Mouse (Mus musculus) forebrain, embryonic 10.5 days (tissue): ENCODE results near the gene Tedc2. TPM values are rescaled to one million over a fixed set of nuclear protein-coding genes. Genes with fewer than 3 reads are reported as not detected.
A peak's percentile ranks its signal among the peaks of the same experiment; 100 is the strongest.

Experiments used
- DNase-seq: peaks from one replicate; pipeline ENCODE4 v3.0.0-alpha.2; 2017; ENCODE audit warnings: low spot score; ENCODE audit errors: extremely low spot score
- H3K27ac ChIP-seq: fragments of 300-500 bp; sonication (generic); 2 replicates; pipeline ENCODE4 v1.5.1; 2016; ENCODE audit warnings: mild to moderate bottlenecking
- H3K27me3 ChIP-seq: fragments of 300-500 bp; sonication (generic); 2 replicates; pipeline ENCODE4 v1.6.1; 2016; ENCODE audit warnings: mild to moderate bottlenecking; ENCODE audit not compliant: poor library complexity, severe bottlenecking
- H3K36me3 ChIP-seq: fragments of 300-500 bp; sonication (generic); replicated peaks from 2 replicates; pipeline ENCODE4 v1.6.1; 2016; ENCODE audit warnings: mild to moderate bottlenecking, moderate library complexity
- H3K4me1 ChIP-seq: fragments of 300-500 bp; sonication (generic); 2 replicates; pipeline ENCODE4 v1.6.1; 2016
- H3K4me3 ChIP-seq: fragments of 300-500 bp; sonication (generic); 2 replicates; pipeline ENCODE4 v1.5.1; 2016; ENCODE audit warnings: mild to moderate bottlenecking, moderate library complexity
- H3K9me3 ChIP-seq: fragments of 300-500 bp; sonication (generic); 2 replicates; pipeline ENCODE4 v1.6.1; 2016; ENCODE audit warnings: mild to moderate bottlenecking, moderate library complexity
- WGBS: fragments of 180-500 bp; shearing (Covaris S2); methylation state at CpG from one replicate; pipeline ENCODE4 v1.1.7; 2016; 5-methylcytosine and 5-hydroxymethylcytosine counted together
- polyA plus RNA-seq: library from polyadenylated mRNA; unstranded; fragments of >200 nt; fragmentation: Nextera tagmentation; extraction: Ambion mirVana; gene quantifications from 2 replicates; pipeline ENCODE4 v1.2.1, GENCODE M21; 2016

Gene Tedc2
- polyA plus RNA-seq, 1 experiment from 2014 or later, result 22.1 TPM

GRCm38 (mm10) chr17:24236921-24237320, 16.3 kb upstream of the Tedc2 start:
- Histone ChIP-seq H3K27ac (no peak overlapping the region), H3K27me3 (no peaks in the 10 kb centered on the region), H3K36me3 (peaks cover 100% of the 10 kb centered on the region), H3K4me1 (no peaks in the 10 kb centered on the region), H3K4me3 (no peak overlapping the region), H3K9me3 (no peaks in the 10 kb centered on the region)
- no peak for DNase-seq
- 97% methylated on average over 7 of the region's 7 CpGs for WGBS

GRCm38 (mm10) chr17:24236479-24236878, 15.8 kb upstream of the Tedc2 start:
- WGBS, result 91% methylated on average over 1 of the region's 1 CpGs
- no peak for DNase-seq

GRCm38 (mm10) chr17:24227941-24228340, 7.3 kb upstream of the Tedc2 start:
- no peak for DNase-seq
- Histone ChIP-seq H3K4me1 (no peaks in the 10 kb centered on the region), H3K27ac (no peak overlapping the region), H3K27me3 (no peaks in the 10 kb centered on the region), H3K4me3 (no peak overlapping the region), H3K9me3 (no peaks in the 10 kb centered on the region), H3K36me3 (peaks cover 99% of the 10 kb centered on the region)
- WGBS, result 95% methylated on average over 7 of the region's 7 CpGs

More at GRCm38 (mm10) chr17:24236479-24236878, 15.8 kb upstream of the Tedc2 start:
- Histone ChIP-seq H3K36me3 (peaks cover 100% of the 10 kb centered on the region), H3K27me3 (no peaks in the 10 kb centered on the region), H3K9me3 (no peaks in the 10 kb centered on the region), H3K4me1 (no peaks in the 10 kb centered on the region), H3K4me3 (no peak overlapping the region), H3K27ac (no peak overlapping the region)

GRCm38 (mm10) chr17:24226721-24227120, 6.1 kb upstream of the Tedc2 start:
- DNase-seq, result no peak
- 93% methylated on average over 8 of the region's 8 CpGs for WGBS
- Histone ChIP-seq H3K4me1 (no peaks in the 10 kb centered on the region), H3K4me3 (no peak overlapping the region), H3K27me3 (no peaks in the 10 kb centered on the region), H3K9me3 (no peaks in the 10 kb centered on the region), H3K27ac (no peak overlapping the region), H3K36me3 (peaks cover 98% of the 10 kb centered on the region)

GRCm38 (mm10) chr17:24225851-24226250, 5.2 kb upstream of the Tedc2 start:
- H3K27me3 ChIP-seq, result no peaks in the 10 kb centered on the region
- WGBS, result 90% methylated on average over 5 of the region's 5 CpGs
- no peak overlapping the region for H3K4me3 ChIP-seq
- no peak overlapping the region for H3K27ac ChIP-seq
- H3K9me3 ChIP-seq, result no peaks in the 10 kb centered on the region
- peaks cover 89% of the 10 kb centered on the region for H3K36me3 ChIP-seq
- DNase-seq, result no peak
- H3K4me1 ChIP-seq, result peaks cover 5% of the 10 kb centered on the region

- Histone ChIP-seq H3K27ac (no peak overlapping the region), H3K4me1 (peaks cover 11% of the 10 kb centered on the region), H3K36me3 (peaks cover 78% of the 10 kb centered on the region), H3K27me3 (no peaks in the 10 kb centered on the region), H3K4me3 (no peak overlapping the region), H3K9me3 (no peaks in the 10 kb centered on the region)
- DNase-seq, result no peak
- WGBS, result 89% methylated on average over 10 of the region's 10 CpGs
These were observed 4.1 kb upstream of the Tedc2 start for GRCm38 (mm10) chr17:24224741-24225140.

- peaks cover 77% of the 10 kb centered on the region for H3K36me3 ChIP-seq
- H3K9me3 ChIP-seq, result no peaks in the 10 kb centered on the region
- H3K4me3 ChIP-seq, result no peak overlapping the region
- 93% methylated on average over 5 of the region's 5 CpGs for WGBS
- no peaks in the 10 kb centered on the region for H3K27me3 ChIP-seq
- DNase-seq, result no peak
- H3K4me1 ChIP-seq, result peaks cover 21% of the 10 kb centered on the region
- H3K27ac ChIP-seq, result no peak overlapping the region
These were observed 2.9 kb upstream of the Tedc2 start for GRCm38 (mm10) chr17:24223513-24223912.

GRCm38 (mm10) chr17:24222653-24223052, 2.0 kb upstream of the Tedc2 start:
- 82% methylated on average over 6 of the region's 6 CpGs for whole genome bisulfite sequencing
- Histone ChIP-seq H3K36me3 (peaks cover 77% of the 10 kb centered on the region), H3K9me3 (no peaks in the 10 kb centered on the region)

GRCm38 (mm10) chr17:24216836-24217235, 3.8 kb downstream of the Tedc2 start:
- Histone ChIP-seq H3K36me3 (peaks cover 57% of the 10 kb centered on the region), H3K27ac (no peak overlapping the region)
- peak; percentile 22 for DNase-seq

More at GRCm38 (mm10) chr17:24222653-24223052, 2.0 kb upstream of the Tedc2 start:
- no peaks in the 10 kb centered on the region for H3K27me3 ChIP-seq
- H3K4me3 ChIP-seq, result no peak overlapping the region
- H3K4me1 ChIP-seq, result peaks cover 21% of the 10 kb centered on the region
- DNase-seq, result no peak
- no peak overlapping the region for H3K27ac ChIP-seq

GRCm38 (mm10) chr17:24213186-24213585, 7.5 kb downstream of the Tedc2 start:
- Histone ChIP-seq H3K36me3 (peaks cover 43% of the 10 kb centered on the region), H3K4me1 (peaks cover 48% of the 10 kb centered on the region), H3K27me3 (peaks cover 34% of the 10 kb centered on the region), H3K4me3 (no peak overlapping the region), H3K9me3 (no peaks in the 10 kb centered on the region), H3K27ac (no peak overlapping the region)
- no peak for DNase-seq
- WGBS, result 80% methylated on average over 6 of the region's 6 CpGs

More at GRCm38 (mm10) chr17:24216836-24217235, 3.8 kb downstream of the Tedc2 start:
- H3K4me3 ChIP-seq, result no peak overlapping the region
- no peaks in the 10 kb centered on the region for H3K9me3 ChIP-seq
- H3K27me3 ChIP-seq, result no peaks in the 10 kb centered on the region
- 69% methylated on average over 4 of the region's 4 CpGs for WGBS
- peaks cover 33% of the 10 kb centered on the region for H3K4me1 ChIP-seq

GRCm38 (mm10) chr17:24212441-24213018, 8.1 kb downstream of the Tedc2 start:
- peaks cover 37% of the 10 kb centered on the region for H3K36me3 ChIP-seq
- peak overlapping the region; percentile 88; the same call in 1 of the 2 replicates for H3K27ac ChIP-seq
- WGBS, result 21% methylated on average over 5 of the region's 5 CpGs
- peak overlapping the region; percentile 66 for H3K4me3 ChIP-seq
- no peak for DNase-seq
- no peaks in the 10 kb centered on the region for H3K9me3 ChIP-seq
- H3K4me1 ChIP-seq, result peaks cover 55% of the 10 kb centered on the region
- peaks cover 41% of the 10 kb centered on the region for H3K27me3 ChIP-seq

GRCm38 (mm10) chr17:24211631-24212440, 8.8 kb downstream of the Tedc2 start:
- DNase-seq, result peak; percentile 79
- peaks cover 48% of the 10 kb centered on the region for H3K27me3 ChIP-seq
- peak overlapping the region; percentile 88 for H3K27ac ChIP-seq
- WGBS, result 2% methylated on average over 37 of the region's 37 CpGs
- H3K4me1 ChIP-seq, result peaks cover 60% of the 10 kb centered on the region
- H3K9me3 ChIP-seq, result no peaks in the 10 kb centered on the region
- peak overlapping the region; percentile 66 for H3K4me3 ChIP-seq
- H3K36me3 ChIP-seq, result peaks cover 30% of the 10 kb centered on the region

GRCm38 (mm10) chr17:24210591-24210990, 10.1 kb downstream of the Tedc2 start:
- WGBS, result 76% methylated on average over 3 of the region's 3 CpGs
- DNase-seq, result no peak
- H3K36me3 ChIP-seq, result peaks cover 17% of the 10 kb centered on the region
- H3K4me1 ChIP-seq, result peaks cover 71% of the 10 kb centered on the region
- H3K27me3 ChIP-seq, result peaks cover 59% of the 10 kb centered on the region
- peak overlapping the region; percentile 88 for H3K27ac ChIP-seq
- peak overlapping the region; percentile 66 for H3K4me3 ChIP-seq
- H3K9me3 ChIP-seq, result no peaks in the 10 kb centered on the region
